Mouse (Mus musculus): Measurements from ENCODE around the gene B630019K06Rik. TPM values are rescaled to one million over a fixed set of nuclear protein-coding genes. Genes with fewer than 3 reads are reported as not detected.
"Not testable (repeated sequence)": the region's sequence is repeated elsewhere in the genome, so short reads cannot be mapped to it uniquely, and the experiment has no call there.

The B630019K06Rik gene
- polyA plus RNA-seq (2015; fragmentation: Nextera tagmentation; extraction: Ambion mirVana): 17.5 and 20.7 TPM in 2 replicates

GRCm38 (mm10) chrX:8892343-8893155 lies at the start of gene B630019K06Rik:
B630019K06Rik (plus strand) TSS chrX:8892382.
- Histone ChIP-seq H3K9ac (peak within 1 kb of the TSS; percentile 87), H3K4me3 (peak within 1 kb of the TSS; percentile 62), H3K36me3 (peaks cover 6% of the 10 kb centered on the region; the same call in 1 of the 2 replicates), H3K9me3 (no peaks in the 10 kb centered on the region), H3K27me3 (no peaks in the 10 kb centered on the region), H3K4me1 (replicated peaks) (0 out of 2 replicates have a peak, but pooled peaks cover 4% of the 10 kb centered on the region), H3K4me2 (peak within 1 kb of the TSS; percentile 64), H3K27ac (replicated peaks) (peak within 1 kb of the TSS; percentile 90)
- ATAC-seq (ENCODE audit: low read depth): peak; percentile 94
- WGBS: 17% methylated on average over 61 of the region's 95 CpGs

GRCm38 (mm10) chrX:8843694-8844093 lies 48.5 kb upstream of the B630019K06Rik start, which contains the start of gene Gm6592:
Gm6592 (plus strand) TSS chrX:8843994.
- Histone ChIP-seq H3K4me2 (no peak within 1 kb of the TSS), H3K27ac (replicated peaks) (no peak within 1 kb of the TSS), H3K4me3 (no peak within 1 kb of the TSS), H3K9ac (no peak within 1 kb of the TSS), H3K4me1 (replicated peaks) (no peaks in the 10 kb centered on the region), H3K36me3 (no peaks in the 10 kb centered on the region), H3K9me3 (no peaks in the 10 kb centered on the region), H3K27me3 (no peaks in the 10 kb centered on the region)
- no peak for ATAC-seq (ENCODE audit: low read depth)
- WGBS: 78% methylated on average over 1 of the region's 1 CpGs

DNA sequence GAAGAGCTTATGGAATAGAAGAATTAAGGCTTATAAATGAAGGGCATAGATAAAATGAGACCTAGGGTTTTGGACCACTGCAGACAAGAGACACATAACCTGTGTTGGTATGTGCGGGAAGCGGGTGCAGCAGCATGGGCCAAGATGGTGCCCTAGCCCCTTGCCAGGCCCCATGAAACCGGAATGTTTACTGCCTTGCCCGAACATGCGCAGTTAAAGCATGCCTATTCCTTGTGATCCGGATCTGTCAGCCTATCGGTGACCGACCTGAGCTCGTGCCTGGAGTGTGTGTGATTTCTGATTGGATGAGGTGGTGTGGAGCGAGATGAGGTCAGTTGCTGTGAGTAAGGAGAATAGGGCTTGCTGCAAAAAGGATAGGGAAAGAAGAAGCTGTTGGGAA lies 39.7 kb upstream of the B630019K06Rik start:
- Histone ChIP-seq H3K4me2 (no peak overlapping the region), H3K27ac (replicated peaks) (no peak overlapping the region), H3K36me3 (no peaks in the 10 kb centered on the region), H3K4me3 (no peak overlapping the region), H3K9me3 (no peaks in the 10 kb centered on the region), H3K27me3 (no peaks in the 10 kb centered on the region), H3K9ac (no peak overlapping the region), H3K4me1 (replicated peaks) (no peaks in the 10 kb centered on the region)
- whole genome bisulfite sequencing: 87% methylated on average over 10 of the region's 10 CpGs
- ATAC-seq (ENCODE audit: low read depth): no peak

GRCm38 (mm10) chrX:8864331-8864730 lies 27.9 kb upstream of the B630019K06Rik start:
- H3K27ac ChIP-seq (replicated peaks); ATAC-seq (ENCODE audit: low read depth): not testable (repeated sequence)

DNA sequence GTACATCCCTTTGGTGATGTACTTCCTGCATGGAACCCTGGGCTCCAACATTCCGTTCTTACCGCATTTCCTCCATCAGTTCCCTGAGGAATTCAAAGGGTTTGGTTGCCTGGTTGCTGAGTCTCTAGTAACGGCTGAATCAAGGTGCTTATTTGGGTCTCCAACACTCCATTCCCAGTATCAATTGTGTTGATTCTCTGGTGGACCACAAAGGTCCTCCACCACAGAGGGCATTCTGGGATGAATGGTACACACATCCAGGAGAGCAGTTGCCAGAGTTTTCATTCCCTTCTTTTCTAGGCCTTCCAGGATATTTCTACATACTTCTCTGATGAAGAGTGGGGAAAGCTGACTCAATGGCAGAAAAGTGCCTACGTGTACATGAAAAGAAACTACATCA lies 18.2 kb upstream of the B630019K06Rik start, which contains the start of gene Gm5751:
Gene Gm5751 (plus strand): TSS at position 301 of the 400 bp plus-strand sequence.
- H3K27ac ChIP-seq (replicated peaks); ATAC-seq (ENCODE audit: low read depth); H3K9me3 ChIP-seq; H3K4me3 ChIP-seq; H3K36me3 ChIP-seq; H3K9ac ChIP-seq; H3K4me1 ChIP-seq (replicated peaks); H3K4me2 ChIP-seq; H3K27me3 ChIP-seq: not testable (repeated sequence)
- 91% methylated on average over 3 of the region's 4 CpGs for WGBS

More at GRCm38 (mm10) chrX:8864331-8864730, 27.9 kb upstream of the B630019K06Rik start:
- not testable (repeated sequence) for H3K4me2 ChIP-seq; H3K4me3 ChIP-seq; H3K9me3 ChIP-seq; H3K9ac ChIP-seq; H3K4me1 ChIP-seq (replicated peaks); H3K27me3 ChIP-seq; H3K36me3 ChIP-seq
- WGBS: 5% methylated on average over 3 of the region's 3 CpGs

DNA sequence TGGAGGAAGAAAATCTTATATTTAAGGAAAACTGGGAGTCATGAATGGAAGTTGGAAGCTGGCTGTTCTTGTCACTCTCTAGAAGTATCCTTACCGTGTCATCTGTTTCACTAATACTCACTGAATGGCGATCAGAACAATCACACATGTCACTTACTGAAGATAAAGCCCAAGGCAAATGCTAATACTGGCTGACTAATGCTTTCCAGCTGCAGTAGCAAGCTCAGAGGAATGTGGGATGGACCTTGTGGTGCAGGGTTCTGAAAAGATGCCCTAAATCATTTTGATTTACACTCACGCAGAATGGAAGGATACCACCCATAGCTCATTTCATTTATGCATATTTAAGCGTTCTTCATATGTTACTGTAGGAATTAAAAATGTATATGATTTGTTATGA lies 7.8 kb upstream of the B630019K06Rik start:
- H3K4me2 ChIP-seq: no peak overlapping the region
- no peak for ATAC-seq (ENCODE audit: low read depth)
- H3K4me3 ChIP-seq: no peak overlapping the region
- H3K4me1 ChIP-seq (replicated peaks): no peaks in the 10 kb centered on the region
- peaks cover 8% of the 10 kb centered on the region; the same call in 1 of the 2 replicates for H3K36me3 ChIP-seq
- no peaks in the 10 kb centered on the region for H3K27me3 ChIP-seq
- H3K27ac ChIP-seq (replicated peaks): no peak overlapping the region
- H3K9me3 ChIP-seq: no peaks in the 10 kb centered on the region
- WGBS: 67% methylated on average over 4 of the region's 4 CpGs
- H3K9ac ChIP-seq: no peak overlapping the region

DNA sequence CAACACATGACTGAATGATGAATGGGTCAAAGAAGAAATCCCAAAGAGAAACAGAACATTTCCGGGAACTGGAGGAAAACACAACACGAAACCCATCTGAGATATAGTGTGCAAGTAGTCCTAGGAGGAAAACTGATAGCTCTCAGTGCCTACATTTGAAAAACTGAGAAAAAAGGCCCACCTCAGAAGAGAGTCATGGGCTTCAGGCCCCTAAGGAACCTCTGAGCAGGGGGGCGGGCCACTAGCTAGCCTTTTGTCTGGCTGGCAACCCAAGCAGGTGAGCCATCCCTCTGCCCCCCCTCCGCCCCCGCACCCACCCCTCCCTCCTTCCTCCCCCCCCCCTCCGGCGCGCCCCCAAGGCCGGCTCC lies 223 bp upstream of the B630019K06Rik start:
- H3K27me3 ChIP-seq: no peaks in the 10 kb centered on the region
- H3K4me3 ChIP-seq: peak overlapping the region; percentile 62
- H3K4me2 ChIP-seq: peak overlapping the region; percentile 64
- H3K36me3 ChIP-seq: peaks cover 8% of the 10 kb centered on the region; the same call in 1 of the 2 replicates
- 0 out of 2 replicates have a peak, but pooled peaks cover 4% of the 10 kb centered on the region for H3K4me1 ChIP-seq (replicated peaks)
- peak; percentile 57 for ATAC-seq (ENCODE audit: low read depth)
- no peaks in the 10 kb centered on the region for H3K9me3 ChIP-seq
- H3K27ac ChIP-seq (replicated peaks): peak overlapping the region; percentile 90
- WGBS: 50% methylated on average over 4 of the region's 9 CpGs
- H3K9ac ChIP-seq: peak overlapping the region; percentile 87

DNA sequence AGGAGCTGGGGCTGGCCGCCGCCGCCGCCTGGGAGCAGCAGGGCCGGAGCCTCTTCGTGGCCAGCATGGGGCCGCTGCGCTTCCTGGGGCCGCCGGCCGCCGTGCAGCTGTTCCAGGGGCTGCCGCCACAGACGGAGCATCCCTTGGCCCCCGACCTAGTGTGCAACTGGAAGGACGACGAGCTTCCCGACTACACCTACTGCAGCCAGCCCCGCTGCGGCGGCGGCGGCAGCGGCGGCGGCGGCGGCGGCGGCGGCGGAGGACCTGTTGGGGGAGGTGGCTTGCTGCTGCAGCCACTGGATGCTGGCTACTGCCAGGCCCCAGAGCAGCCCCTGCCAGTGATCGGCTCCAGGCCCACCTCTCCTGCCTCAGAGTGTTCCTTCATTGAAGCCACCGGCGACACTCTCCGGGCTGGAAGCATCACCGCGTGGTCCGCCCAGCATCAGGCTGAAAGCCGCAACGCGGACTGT lies 1.0 kb downstream of the B630019K06Rik start:
- peak overlapping the region; percentile 64 for H3K4me2 ChIP-seq
- H3K27ac ChIP-seq (replicated peaks): peak overlapping the region; percentile 90
- H3K4me1 ChIP-seq (replicated peaks): 0 out of 2 replicates have a peak, but pooled peaks cover 4% of the 10 kb centered on the region
- no peaks in the 10 kb centered on the region for H3K9me3 ChIP-seq
- H3K9ac ChIP-seq: peak overlapping the region; percentile 87
- no peaks in the 10 kb centered on the region for H3K36me3 ChIP-seq
- H3K27me3 ChIP-seq: no peaks in the 10 kb centered on the region
- peak; percentile 81 for ATAC-seq (ENCODE audit: low read depth)
- H3K4me3 ChIP-seq: peak overlapping the region; percentile 62
- 20% methylated on average over 31 of the region's 42 CpGs for WGBS

GRCm38 (mm10) chrX:8900823-8901222 lies 8.6 kb downstream of the B630019K06Rik start:
- Histone ChIP-seq H3K9ac (no peak overlapping the region), H3K36me3 (no peaks in the 10 kb centered on the region), H3K4me3 (no peak overlapping the region), H3K4me2 (no peak overlapping the region), H3K27ac (replicated peaks) (no peak overlapping the region), H3K4me1 (replicated peaks) (no peaks in the 10 kb centered on the region; the same call in 1 of the 2 replicates), H3K9me3 (no peaks in the 10 kb centered on the region), H3K27me3 (no peaks in the 10 kb centered on the region)
- no peak for ATAC-seq (ENCODE audit: low read depth)
- WGBS: 77% methylated on average over 4 of the region's 4 CpGs

- H3K9me3 ChIP-seq: no peaks in the 10 kb centered on the region
- H3K4me2 ChIP-seq: no peak overlapping the region
- no peak overlapping the region for H3K4me3 ChIP-seq
- no peak overlapping the region for H3K27ac ChIP-seq (replicated peaks)
- 27% methylated on average over 7 of the region's 7 CpGs for WGBS
- H3K27me3 ChIP-seq: no peaks in the 10 kb centered on the region
- no peaks in the 10 kb centered on the region; the same call in 1 of the 2 replicates for H3K4me1 ChIP-seq (replicated peaks)
- 0 out of 2 replicates have a peak, but pooled peaks have one; percentile 40 for ATAC-seq (ENCODE audit: low read depth)
- no peaks in the 10 kb centered on the region for H3K36me3 ChIP-seq
- no peak overlapping the region for H3K9ac ChIP-seq
Observed at GRCm38 (mm10) chrX:8901906-8902472, 9.8 kb downstream of the B630019K06Rik start.

DNA sequence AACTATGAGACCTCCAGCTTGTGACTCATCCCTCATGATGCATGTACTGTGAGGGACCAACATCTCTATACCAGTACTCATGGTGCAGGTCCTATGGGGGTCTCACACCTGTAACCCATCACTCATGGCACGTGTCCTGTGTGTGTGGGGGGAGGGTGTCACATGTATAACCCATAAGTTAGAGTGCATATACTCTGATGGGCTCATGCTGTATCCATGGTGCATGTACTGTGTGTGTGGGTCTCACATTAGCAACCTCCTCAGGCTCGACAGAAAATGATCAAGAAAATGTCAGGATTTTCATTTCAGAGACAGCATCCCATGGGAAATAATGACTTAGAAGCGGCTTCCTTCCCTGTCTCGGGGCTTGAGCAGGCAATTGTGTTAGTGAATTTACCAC lies 28.9 kb downstream of the B630019K06Rik start:
- ATAC-seq (ENCODE audit: low read depth): no peak
- Histone ChIP-seq H3K36me3 (no peaks in the 10 kb centered on the region), H3K27me3 (no peaks in the 10 kb centered on the region), H3K4me3 (no peak overlapping the region), H3K4me2 (no peak overlapping the region), H3K27ac (replicated peaks) (no peak overlapping the region), H3K9me3 (no peaks in the 10 kb centered on the region), H3K4me1 (replicated peaks) (no peaks in the 10 kb centered on the region), H3K9ac (no peak overlapping the region)
- WGBS: 62% methylated on average over 4 of the region's 4 CpGs
